Mouse (Mus musculus): Measurements from ENCODE around the gene Tmem11. TPM values are rescaled to one million over a fixed set of nuclear protein-coding genes. Genes with fewer than 3 reads are reported as not detected.

Gene Tmem11
- polyA plus RNA-seq, 1 experiment from 2014 or later, result 55.9 TPM

DNA sequence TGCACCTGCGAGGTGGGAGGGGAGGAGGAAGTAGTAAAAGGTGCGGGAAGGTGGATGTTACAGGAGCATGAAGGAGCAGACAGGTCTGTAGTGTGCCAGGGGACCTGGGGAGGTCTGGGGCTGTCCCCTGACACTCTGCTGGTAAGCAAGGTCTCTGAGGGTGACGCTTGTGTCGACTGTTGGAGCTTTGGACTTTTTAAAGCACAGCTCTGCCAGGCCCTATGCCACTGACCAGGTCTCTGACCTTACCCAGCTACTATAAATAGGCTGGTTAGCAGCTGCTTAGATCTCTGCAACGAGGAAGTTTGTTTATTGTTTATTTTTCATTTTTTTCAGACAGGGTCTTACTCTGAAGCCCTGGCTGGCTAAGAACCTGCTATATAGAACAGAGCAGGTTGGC is 33.7 kb downstream of the Tmem11 start:
- Histone ChIP-seq H3K27ac (no peak overlapping the region), H3K4me3 (replicated peaks; ENCODE audit: low read depth, low read length) (no peak overlapping the region), H3K4me2 (ENCODE audit: low read length) (no peak overlapping the region), H3K9me3 (replicated peaks; ENCODE audit: low read length) (no peaks in the 10 kb centered on the region), H3K9ac (ENCODE audit: low read depth, low read length) (no peak overlapping the region), H3K36me3 (ENCODE audit: insufficient read depth, low read length) (no peaks in the 10 kb centered on the region; the same call in 1 of the 2 replicates), H3K27me3 (ENCODE audit: insufficient read depth, low read length) (no peaks in the 10 kb centered on the region), H3K4me1 (replicated peaks; ENCODE audit: insufficient read depth, low read length) (no peaks in the 10 kb centered on the region)
- no peak for DNase-seq (ENCODE audit: low spot score)
- no peak for TF ChIP-seq CTCF (IDR thresholded peaks at IDR 0.05; ENCODE audit: low read depth)
- WGBS, result 82% methylated on average over 5 of the region's 5 CpGs
- no peak for ATAC-seq (replicated peaks; ENCODE audit: low FRiP score, low read depth)

- TF ChIP-seq CTCF (IDR thresholded peaks at IDR 0.05; ENCODE audit: low read depth), result no peak
- Histone ChIP-seq H3K36me3 (ENCODE audit: insufficient read depth, low read length) (no peaks in the 10 kb centered on the region; the same call in 1 of the 2 replicates), H3K4me1 (replicated peaks; ENCODE audit: insufficient read depth, low read length) (no peaks in the 10 kb centered on the region), H3K4me3 (replicated peaks; ENCODE audit: low read depth, low read length) (no peak overlapping the region), H3K27me3 (ENCODE audit: insufficient read depth, low read length) (no peaks in the 10 kb centered on the region), H3K27ac (no peak overlapping the region), H3K9ac (ENCODE audit: low read depth, low read length) (no peak overlapping the region), H3K4me2 (ENCODE audit: low read length) (no peak overlapping the region), H3K9me3 (replicated peaks; ENCODE audit: low read length) (no peaks in the 10 kb centered on the region)
- 70% methylated on average over 5 of the region's 5 CpGs for WGBS
- DNase-seq (ENCODE audit: low spot score) (no peak), ATAC-seq (replicated peaks; ENCODE audit: low FRiP score, low read depth) (no peak)
Measured at GRCm38 (mm10) chr11:60843412-60843811, 35.7 kb downstream of the Tmem11 start.

DNA sequence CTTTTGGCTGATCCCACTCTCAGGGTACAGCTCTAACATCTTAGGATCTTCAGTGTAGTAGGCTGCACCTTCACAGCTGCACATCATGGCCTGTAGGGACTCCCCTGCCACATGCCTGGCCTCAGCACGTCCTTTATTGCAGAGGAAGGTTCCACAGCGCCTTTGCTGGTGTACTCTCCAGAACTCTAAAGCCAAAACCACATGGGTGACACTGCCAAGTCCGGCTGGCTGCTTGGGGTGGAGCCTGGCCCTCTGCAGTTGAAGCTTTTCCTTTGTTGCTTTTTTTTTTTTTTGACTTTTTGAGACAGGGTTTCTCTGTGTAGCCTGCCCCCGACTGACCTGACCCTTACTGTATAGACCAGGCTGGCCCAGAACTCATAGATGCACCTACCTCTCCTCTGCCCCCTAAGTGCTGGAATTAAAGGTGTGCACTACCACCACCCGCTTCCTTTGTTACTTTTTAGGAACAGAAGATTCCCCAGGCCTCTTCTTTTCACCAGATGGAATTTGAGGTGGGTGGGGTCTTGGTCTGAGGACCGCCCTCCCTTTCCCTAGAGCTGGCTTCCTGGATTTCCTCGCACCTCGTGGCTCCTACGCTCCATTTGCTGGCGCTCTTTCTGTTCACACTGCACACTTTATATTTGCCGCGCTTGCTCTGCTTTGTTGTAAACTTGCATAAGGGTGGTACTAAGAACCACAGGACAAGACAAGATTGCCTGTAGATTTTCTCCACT is 37.4 kb downstream of the Tmem11 start:
- TF ChIP-seq CTCF (IDR thresholded peaks at IDR 0.05; ENCODE audit: low read depth), result no peak
- H3K27ac ChIP-seq, result no peak overlapping the region
- no peak overlapping the region for H3K9ac ChIP-seq (ENCODE audit: low read depth, low read length)
- H3K27me3 ChIP-seq (ENCODE audit: insufficient read depth, low read length), result no peaks in the 10 kb centered on the region
- H3K9me3 ChIP-seq (replicated peaks; ENCODE audit: low read length), result no peaks in the 10 kb centered on the region
- 78% methylated on average over 12 of the region's 12 CpGs for WGBS
- ATAC-seq (replicated peaks; ENCODE audit: low FRiP score, low read depth) (no peak), DNase-seq (ENCODE audit: low spot score) (no peak)
- no peak overlapping the region for H3K4me3 ChIP-seq (replicated peaks; ENCODE audit: low read depth, low read length)
- H3K4me1 ChIP-seq (replicated peaks; ENCODE audit: insufficient read depth, low read length), result no peaks in the 10 kb centered on the region
- H3K36me3 ChIP-seq (ENCODE audit: insufficient read depth, low read length), result no peaks in the 10 kb centered on the region
- H3K4me2 ChIP-seq (ENCODE audit: low read length), result no peak overlapping the region

DNA sequence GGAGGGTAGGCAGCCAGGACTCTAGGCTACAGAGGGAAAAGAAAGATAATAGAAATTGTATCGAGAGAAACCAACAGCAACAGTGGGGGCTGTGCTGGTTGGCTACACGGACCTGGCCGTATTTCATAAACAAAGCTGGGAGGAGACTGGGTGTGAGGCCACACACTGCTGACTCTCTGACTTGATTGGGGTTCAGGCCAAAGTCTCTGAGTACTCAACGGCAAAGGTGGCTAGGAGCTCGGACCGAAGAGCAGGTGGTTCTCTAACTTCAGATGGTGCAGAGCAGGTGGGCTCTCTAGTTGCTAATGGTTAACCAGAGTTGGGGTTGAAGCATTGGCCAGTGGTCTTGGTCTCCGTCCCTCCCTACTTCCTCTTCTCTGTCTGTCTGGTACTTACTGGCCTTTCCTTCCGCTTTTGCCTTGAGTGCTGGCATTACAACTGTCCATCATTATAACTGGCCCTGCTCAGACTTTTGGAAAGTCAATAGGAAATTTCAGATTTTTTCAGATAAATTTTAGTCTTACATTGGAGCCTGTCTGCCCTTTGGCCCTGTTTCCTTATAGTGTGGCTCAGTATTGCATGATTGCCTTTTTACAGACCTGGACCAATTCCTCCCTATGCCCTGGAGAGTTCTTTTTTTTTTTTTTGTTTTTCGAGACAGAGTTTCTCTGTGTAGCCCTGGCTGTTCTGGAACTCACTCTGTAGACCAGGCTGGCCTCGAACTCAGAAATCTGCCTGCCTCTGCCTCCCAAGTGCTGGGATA is 41.2 kb downstream of the Tmem11 start:
- Histone ChIP-seq H3K4me1 (replicated peaks; ENCODE audit: insufficient read depth, low read length) (no peaks in the 10 kb centered on the region), H3K27me3 (ENCODE audit: insufficient read depth, low read length) (no peaks in the 10 kb centered on the region), H3K4me3 (replicated peaks; ENCODE audit: low read depth, low read length) (no peak overlapping the region), H3K36me3 (ENCODE audit: insufficient read depth, low read length) (no peaks in the 10 kb centered on the region), H3K9ac (ENCODE audit: low read depth, low read length) (no peak overlapping the region), H3K4me2 (ENCODE audit: low read length) (no peak overlapping the region), H3K9me3 (replicated peaks; ENCODE audit: low read length) (no peaks in the 10 kb centered on the region), H3K27ac (no peak overlapping the region)
- WGBS, result 78% methylated on average over 10 of the region's 10 CpGs
- no peak for TF ChIP-seq CTCF (IDR thresholded peaks at IDR 0.05; ENCODE audit: low read depth)
- DNase-seq (ENCODE audit: low spot score) (no peak), ATAC-seq (replicated peaks; ENCODE audit: low FRiP score, low read depth) (no peak)

- Histone ChIP-seq H3K27me3 (ENCODE audit: insufficient read depth, low read length) (no peaks in the 10 kb centered on the region), H3K4me1 (replicated peaks; ENCODE audit: insufficient read depth, low read length) (no peaks in the 10 kb centered on the region), H3K36me3 (ENCODE audit: insufficient read depth, low read length) (no peaks in the 10 kb centered on the region), H3K27ac (no peak overlapping the region), H3K9ac (ENCODE audit: low read depth, low read length) (no peak overlapping the region), H3K4me2 (ENCODE audit: low read length) (no peak overlapping the region), H3K9me3 (replicated peaks; ENCODE audit: low read length) (no peaks in the 10 kb centered on the region), H3K4me3 (replicated peaks; ENCODE audit: low read depth, low read length) (no peak overlapping the region)
- ATAC-seq (replicated peaks; ENCODE audit: low FRiP score, low read depth) (no peak), DNase-seq (ENCODE audit: low spot score) (no peak)
- no peak for TF ChIP-seq CTCF (IDR thresholded peaks at IDR 0.05; ENCODE audit: low read depth)
- WGBS, result 98% methylated on average over 6 of the region's 6 CpGs
Measured at GRCm38 (mm10) chr11:60836897-60837296, 42.2 kb downstream of the Tmem11 start.

DNA sequence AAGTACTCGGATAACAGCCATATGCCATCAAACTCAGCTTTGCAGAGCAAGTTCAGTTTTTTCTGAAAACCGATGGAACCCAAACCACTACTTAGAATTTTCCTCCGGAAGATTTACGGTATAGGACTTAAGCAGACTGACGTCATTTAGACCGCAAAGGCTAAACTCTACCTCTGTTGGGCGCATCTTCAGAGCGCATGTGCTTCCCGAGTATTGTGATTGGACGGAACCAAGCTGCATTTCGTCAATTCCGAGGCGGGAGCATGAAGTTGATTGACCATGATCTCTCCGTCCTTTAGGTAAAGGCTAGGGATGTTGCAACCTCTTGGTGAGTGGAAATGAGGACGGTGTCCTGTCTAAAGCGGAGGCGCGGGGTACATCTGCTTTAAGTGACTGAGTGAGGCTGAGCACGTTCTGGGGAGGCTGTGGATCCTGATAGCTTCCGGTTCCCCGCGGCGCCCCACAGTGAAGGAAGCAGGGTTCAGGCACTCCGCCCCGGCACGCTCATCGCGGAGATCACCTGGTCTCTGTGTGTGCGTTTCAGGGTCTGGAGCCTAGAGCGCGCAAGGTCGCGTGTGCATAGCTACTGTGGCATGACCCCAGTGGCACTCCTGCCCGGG is 48.5 kb downstream of the Tmem11 start, which contains the start of gene Dhrs7b:
Gene Dhrs7b (plus strand): TSS at position 199 of the 620 bp plus-strand sequence.
- TF ChIP-seq CTCF (IDR thresholded peaks at IDR 0.05; ENCODE audit: low read depth), result no peak
- peak; percentile 98 for DNase-seq (ENCODE audit: low spot score)
- 1% methylated on average over 34 of the region's 34 CpGs for WGBS
- H3K36me3 ChIP-seq (ENCODE audit: insufficient read depth, low read length), result no peaks in the 10 kb centered on the region
- H3K27me3 ChIP-seq (ENCODE audit: insufficient read depth, low read length), result no peaks in the 10 kb centered on the region
- no peaks in the 10 kb centered on the region for H3K9me3 ChIP-seq (replicated peaks; ENCODE audit: low read length)
- no peaks in the 10 kb centered on the region for H3K4me1 ChIP-seq (replicated peaks; ENCODE audit: insufficient read depth, low read length)
- peak within 1 kb of the TSS; percentile 62 for H3K9ac ChIP-seq (ENCODE audit: low read depth, low read length)
- ATAC-seq (replicated peaks; ENCODE audit: low FRiP score, low read depth), result peak; percentile 95
- H3K4me3 ChIP-seq (replicated peaks; ENCODE audit: low read depth, low read length), result peak within 1 kb of the TSS; percentile 61
- H3K27ac ChIP-seq, result peak within 1 kb of the TSS; percentile 54; the same call in 1 of the 2 replicates
- peak within 1 kb of the TSS; percentile 83 for H3K4me2 ChIP-seq (ENCODE audit: low read length)
